Mouse (Mus musculus) embryonic facial prominence, embryonic 13.5 days (tissue): ENCODE results near the gene Bcl2l1. TPM values are rescaled to one million over a fixed set of nuclear protein-coding genes. Genes with fewer than 3 reads are reported as not detected.

Experiments used
- microRNA-seq: library from miRNA; unstranded; fragments of <30 nt; microRNA quantifications from one replicate; pipeline ENCODE4, GENCODE M21; 2016
- polyA plus RNA-seq: library from polyadenylated mRNA; unstranded; fragments of >200 nt; fragmentation: Nextera tagmentation; extraction: Ambion mirVana; gene quantifications from 2 replicates; pipeline ENCODE4 v1.2.1, GENCODE M21; 2015

Bcl2l1 gene
- polyA plus RNA-seq, 1 experiment from 2014 or later = 100 TPM

Small RNA genes within 50 kb of the gene (microRNA-seq; reads per million reads assigned to microRNA genes)
- gene Gm23802 = not detected
- gene Mir5622 = 0.74 reads per million

Other genes with a start within 250 kb of the Bcl2l1 start
- gene Defb45, start 232.3 kb downstream of the Bcl2l1 start, polyA plus RNA-seq = not detected in 2 replicates
- gene Defb36, start 227.4 kb downstream of the Bcl2l1 start, polyA plus RNA-seq = not detected in 2 replicates
- gene Defb25, start 208.7 kb downstream of the Bcl2l1 start, polyA plus RNA-seq = 1.3 TPM in 1 of 2 replicates, not detected in the other
- 1.7 and 3.6 TPM in 2 replicates for gene Rem1, start 204.8 kb downstream of the Bcl2l1 start, polyA plus RNA-seq
- gene H13, start 162.3 kb downstream of the Bcl2l1 start, polyA plus RNA-seq = 123 and 125 TPM in 2 replicates
- 37.3 and 40.7 TPM in 2 replicates for gene Mcts2, start 144.7 kb downstream of the Bcl2l1 start, polyA plus RNA-seq
- gene Id1, start 95.5 kb downstream of the Bcl2l1 start, polyA plus RNA-seq = 179 and 189 TPM in 2 replicates
- gene Cox4i2, start 77.6 kb downstream of the Bcl2l1 start, polyA plus RNA-seq = 29.3 and 29.8 TPM in 2 replicates
- 86.4 and 86.6 TPM in 2 replicates for gene Tpx2, start 16.2 kb upstream of the Bcl2l1 start, polyA plus RNA-seq
- not detected in 2 replicates for gene Mylk2, start 79.6 kb upstream of the Bcl2l1 start, polyA plus RNA-seq
- 0.83 TPM in 1 of 2 replicates, not detected in the other for gene Foxs1, start 101.5 kb upstream of the Bcl2l1 start, polyA plus RNA-seq
- gene Dusp15, start 120.0 kb upstream of the Bcl2l1 start, polyA plus RNA-seq = 0.37 and 0.39 TPM in 2 replicates
- gene Ttll9, start 130.8 kb upstream of the Bcl2l1 start, polyA plus RNA-seq = 0.36 and 0.42 TPM in 2 replicates
- 120 and 136 TPM in 2 replicates for gene Pdrg1, start 183.7 kb upstream of the Bcl2l1 start, polyA plus RNA-seq
- 0.12 TPM in 1 of 2 replicates, not detected in the other for gene Xkr7, start 200.1 kb upstream of the Bcl2l1 start, polyA plus RNA-seq
- gene Ccm2l, start 234.2 kb upstream of the Bcl2l1 start, polyA plus RNA-seq = 1.7 and 2.0 TPM in 2 replicates